Mouse (Mus musculus): ENCODE data around the gene AC129217.1. TPM values are rescaled to one million over a fixed set of nuclear protein-coding genes. Genes with fewer than 3 reads are reported as not detected.
"Not testable (repeated sequence)": the region's sequence is repeated elsewhere in the genome, so short reads cannot be mapped to it uniquely, and the experiment has no call there.

Gene AC129217.1
- polyA plus RNA-seq, 1 experiment: not detected

DNA sequence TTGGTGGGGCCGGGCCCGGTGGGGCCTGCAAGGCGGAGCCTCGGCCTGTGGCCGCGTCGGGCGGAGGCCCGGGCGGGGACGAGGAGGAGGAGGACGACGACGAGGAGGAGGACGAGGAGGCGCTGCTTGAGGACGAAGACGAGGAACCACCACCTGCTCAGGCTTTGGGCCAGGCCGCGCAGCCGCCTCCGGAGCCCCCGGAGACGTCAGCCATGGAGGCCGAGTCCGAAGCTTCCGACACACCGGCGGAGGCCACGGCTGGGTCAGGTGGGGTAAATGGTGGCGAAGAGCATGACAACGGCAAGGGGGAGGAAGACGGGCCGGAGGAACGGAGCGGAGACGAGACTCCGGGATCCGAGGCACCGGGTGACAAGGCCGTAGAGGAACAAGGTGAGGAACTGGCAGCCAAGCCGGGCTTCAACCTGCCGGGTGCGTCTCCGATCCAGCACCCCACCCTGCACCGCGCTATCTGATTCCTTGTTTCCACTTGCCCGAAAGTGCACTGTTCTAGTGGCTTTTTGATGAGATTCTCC, 9.1 kb upstream of the AC129217.1 start:
- DNase-seq: no peak

DNA sequence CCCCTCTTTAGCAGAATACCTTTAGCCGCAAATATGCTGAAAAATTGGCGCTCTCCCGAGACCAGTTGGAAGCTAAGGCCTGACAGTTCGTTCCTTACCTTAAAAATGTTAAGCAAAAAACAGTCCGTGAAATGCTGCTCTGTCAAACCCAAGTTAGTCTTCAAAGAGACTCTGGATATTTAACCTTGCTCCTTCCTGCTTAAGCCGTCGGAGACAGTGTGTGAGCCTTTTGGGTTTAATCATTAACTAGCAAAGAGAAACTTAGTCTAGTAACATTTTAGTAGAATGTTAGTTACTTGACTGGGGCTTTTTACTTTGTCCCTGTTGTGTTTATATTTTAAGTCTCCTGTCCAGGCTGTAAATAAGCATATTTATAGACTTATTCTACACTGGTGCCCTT, 8.4 kb upstream of the AC129217.1 start:
- 1% methylated on average over 7 of the region's 7 CpGs for WGBS
- TF ChIP-seq POLR2A (IDR thresholded peaks at IDR 0.05; ENCODE audit: borderline replicate concordance, extremely low read depth, low read depth, low read length) (no peak), CTCF (IDR thresholded peaks at IDR 0.05; ENCODE audit: insufficient read depth, low read length) (no peak)
- peaks cover 9% of the 10 kb centered on the region for H3K4me1 ChIP-seq (ENCODE audit: control insufficient read depth, insufficient read depth, low read length)
- peak overlapping the region; percentile 97 for H3K4me3 ChIP-seq (replicated peaks; ENCODE audit: extremely low read depth, low read depth, low read length)
- no peak for DNase-seq

More for the DNA sequence above, 9.1 kb upstream of the AC129217.1 start:
- no peak for TF ChIP-seq POLR2A (IDR thresholded peaks at IDR 0.05; ENCODE audit: borderline replicate concordance, extremely low read depth, low read depth, low read length)
- TF ChIP-seq CTCF (IDR thresholded peaks at IDR 0.05; ENCODE audit: insufficient read depth, low read length): no peak
- peak overlapping the region; percentile 97 for H3K4me3 ChIP-seq (replicated peaks; ENCODE audit: extremely low read depth, low read depth, low read length)
- under 1% methylated on average over 45 of the region's 48 CpGs for WGBS
- peaks cover 9% of the 10 kb centered on the region for H3K4me1 ChIP-seq (ENCODE audit: control insufficient read depth, insufficient read depth, low read length)

DNA sequence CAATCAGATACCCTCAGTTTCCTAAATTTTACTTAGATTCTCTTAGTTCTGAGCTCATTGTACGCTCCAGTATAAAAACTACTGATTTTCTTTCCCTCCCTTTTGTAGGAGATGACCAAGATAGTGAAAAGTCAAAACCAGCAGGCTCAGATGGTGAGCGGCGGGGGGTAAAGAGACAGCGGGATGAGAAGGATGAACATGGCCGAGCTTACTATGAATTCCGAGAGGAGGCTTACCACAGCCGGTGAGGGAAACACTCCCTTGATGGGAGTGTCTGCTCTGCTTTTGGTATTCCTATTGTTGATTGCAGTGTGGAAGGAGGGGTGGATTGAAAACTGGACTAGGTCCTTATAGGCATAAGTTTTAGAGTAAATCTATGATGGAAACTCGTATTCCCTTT, 6.9 kb upstream of the AC129217.1 start:
- H3K4me3 ChIP-seq (replicated peaks; ENCODE audit: extremely low read depth, low read depth, low read length): no peak overlapping the region
- TF ChIP-seq CTCF (IDR thresholded peaks at IDR 0.05; ENCODE audit: insufficient read depth, low read length): no peak
- no peak for TF ChIP-seq POLR2A (IDR thresholded peaks at IDR 0.05; ENCODE audit: borderline replicate concordance, extremely low read depth, low read depth, low read length)
- H3K4me1 ChIP-seq (ENCODE audit: control insufficient read depth, insufficient read depth, low read length): peaks cover 9% of the 10 kb centered on the region
- no peak for DNase-seq
- 52% methylated on average over 8 of the region's 8 CpGs for WGBS

DNA sequence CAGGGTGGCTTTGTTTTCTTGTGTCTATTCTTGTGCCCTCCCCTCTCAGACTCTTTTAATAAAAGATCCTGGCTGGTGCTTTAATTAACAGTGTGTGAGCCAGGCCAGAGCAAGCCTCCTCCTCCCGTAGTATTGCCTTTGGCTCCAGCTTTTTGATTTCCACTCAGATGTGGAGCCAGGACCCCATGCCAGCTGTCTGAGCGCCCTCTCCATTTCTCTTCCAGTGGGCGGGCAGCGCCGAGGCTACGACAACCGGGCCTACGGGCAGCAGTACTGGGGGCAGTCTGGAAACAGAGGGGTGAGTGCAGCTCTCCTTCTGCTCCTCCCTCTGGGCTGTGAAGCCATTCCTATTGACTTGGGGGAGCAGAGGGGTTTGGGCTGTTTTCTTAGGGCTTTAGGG, 1.1 kb downstream of the AC129217.1 start:
- no peak for TF ChIP-seq POLR2A (IDR thresholded peaks at IDR 0.05; ENCODE audit: borderline replicate concordance, extremely low read depth, low read depth, low read length)
- TF ChIP-seq CTCF (IDR thresholded peaks at IDR 0.05; ENCODE audit: insufficient read depth, low read length): no peak
- WGBS: 88% methylated on average over 8 of the region's 8 CpGs
- no peak overlapping the region for H3K4me3 ChIP-seq (replicated peaks; ENCODE audit: extremely low read depth, low read depth, low read length)
- no peak for DNase-seq
- H3K4me1 ChIP-seq (ENCODE audit: control insufficient read depth, insufficient read depth, low read length): no peaks in the 10 kb centered on the region

DNA sequence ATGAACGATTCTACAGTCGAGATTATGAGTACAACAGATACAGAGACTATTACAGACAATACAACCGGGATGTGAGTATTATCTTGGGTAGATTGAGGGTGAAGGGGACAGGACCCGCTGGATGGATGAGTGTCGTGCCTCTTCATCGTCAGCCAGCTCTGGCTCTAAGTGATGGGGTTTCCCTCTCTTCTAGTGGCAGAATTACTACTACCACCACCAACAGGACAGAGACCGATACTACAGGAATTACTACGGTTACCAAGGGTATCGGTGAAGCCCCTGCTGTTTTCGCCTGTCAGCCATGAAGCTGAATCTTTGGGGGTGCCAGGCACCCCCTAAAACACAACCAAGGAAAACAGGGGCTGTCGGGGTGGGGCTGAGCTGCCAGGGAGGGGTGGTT, 1.7 kb downstream of the AC129217.1 start:
- no peak for TF ChIP-seq POLR2A (IDR thresholded peaks at IDR 0.05; ENCODE audit: borderline replicate concordance, extremely low read depth, low read depth, low read length)
- no peak for TF ChIP-seq CTCF (IDR thresholded peaks at IDR 0.05; ENCODE audit: insufficient read depth, low read length)
- no peak for DNase-seq
- Histone ChIP-seq H3K4me3 (replicated peaks; ENCODE audit: extremely low read depth, low read depth, low read length) (no peak overlapping the region), H3K4me1 (ENCODE audit: control insufficient read depth, insufficient read depth, low read length) (no peaks in the 10 kb centered on the region)
- WGBS: 83% methylated on average over 11 of the region's 11 CpGs

DNA sequence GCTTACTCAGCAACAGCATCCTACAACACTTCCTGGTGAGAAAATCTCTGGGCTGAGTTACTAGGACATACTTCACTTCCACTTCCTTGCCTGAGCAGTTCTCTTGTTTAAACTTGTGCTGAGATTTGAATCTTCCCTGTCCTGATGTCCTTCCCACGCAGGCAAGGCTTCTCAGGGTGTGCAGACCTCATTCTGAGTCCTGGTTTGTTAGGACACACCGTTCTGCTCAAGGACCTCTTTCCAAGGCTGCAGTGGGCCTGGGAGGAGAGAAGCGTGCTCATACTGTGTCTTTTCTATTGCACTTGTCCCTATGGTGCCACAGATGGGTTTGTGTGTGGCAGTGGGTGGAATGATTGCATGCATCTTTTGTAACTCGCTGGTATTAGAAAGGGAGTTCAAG, 3.4 kb downstream of the AC129217.1 start:
- 81% methylated on average over 4 of the region's 4 CpGs for WGBS
- no peak for DNase-seq
- TF ChIP-seq CTCF (IDR thresholded peaks at IDR 0.05; ENCODE audit: insufficient read depth, low read length) (no peak), POLR2A (IDR thresholded peaks at IDR 0.05; ENCODE audit: borderline replicate concordance, extremely low read depth, low read depth, low read length) (no peak)
- Histone ChIP-seq H3K4me1 (ENCODE audit: control insufficient read depth, insufficient read depth, low read length) (peaks cover under 1% of the 10 kb centered on the region; the same call in 1 of the 2 replicates), H3K4me3 (replicated peaks; ENCODE audit: extremely low read depth, low read depth, low read length) (no peak overlapping the region)

DNA sequence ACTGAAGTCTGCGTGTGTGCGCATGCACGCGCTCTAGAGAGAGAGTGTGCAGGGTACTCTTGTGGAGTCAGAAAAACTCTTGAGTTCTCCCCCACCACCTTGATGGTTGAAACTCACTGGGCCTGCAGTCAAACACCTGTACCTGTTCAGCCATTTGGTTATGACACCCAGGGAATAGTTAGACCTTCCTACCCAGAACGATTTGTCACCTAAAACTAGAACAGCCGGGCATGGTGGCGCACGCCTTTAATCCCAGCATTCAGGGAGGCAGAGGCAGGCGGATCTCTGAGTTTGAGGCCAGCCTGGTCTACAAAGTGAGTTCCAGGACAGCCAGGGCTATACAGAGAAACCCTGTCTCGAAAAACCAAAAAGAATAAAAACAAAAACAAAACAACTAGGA, 6.8 kb downstream of the AC129217.1 start:
- not testable (repeated sequence) for H3K4me1 ChIP-seq (ENCODE audit: control insufficient read depth, insufficient read depth, low read length); DNase-seq; H3K4me3 ChIP-seq (replicated peaks; ENCODE audit: extremely low read depth, low read depth, low read length)
- 96% methylated on average over 10 of the region's 10 CpGs for WGBS

DNA sequence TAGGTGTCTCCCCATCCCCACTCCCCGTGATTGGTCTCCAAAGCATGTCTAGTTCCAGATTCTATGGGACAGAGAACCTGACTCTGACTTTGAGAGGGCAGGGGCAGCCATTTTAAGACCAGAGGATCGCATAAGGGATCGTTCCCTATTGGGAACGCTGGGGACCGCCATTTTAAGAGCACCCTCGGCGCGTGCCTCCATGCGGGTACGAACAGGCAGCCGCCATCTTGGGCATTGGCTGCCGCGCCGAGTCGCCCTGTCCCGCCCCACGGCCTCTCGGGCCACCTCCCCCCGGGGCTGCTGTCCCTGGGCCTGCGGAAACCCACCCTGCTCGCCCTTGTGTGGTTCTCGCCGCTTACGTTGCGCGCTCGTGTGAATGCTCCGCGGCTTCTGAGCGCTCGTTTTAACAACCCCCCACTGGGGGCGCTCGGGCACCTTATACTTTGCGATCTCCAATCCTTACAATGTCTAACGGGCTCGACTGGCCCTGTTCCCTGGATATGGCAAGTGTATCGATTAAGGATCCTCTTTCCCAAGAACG, 7.7 kb downstream of the AC129217.1 start, which contains the start of gene Bscl2:
Bscl2 (plus strand) TSS at position 217 of the 541 bp plus-strand sequence.
- Histone ChIP-seq H3K4me1 (ENCODE audit: control insufficient read depth, insufficient read depth, low read length) (peaks cover 8% of the 10 kb centered on the region; the same call in 1 of the 2 replicates), H3K4me3 (replicated peaks; ENCODE audit: extremely low read depth, low read depth, low read length) (peak within 1 kb of the TSS; percentile 72)
- peak; percentile 86 for DNase-seq
- under 1% methylated on average over 38 of the region's 38 CpGs for WGBS
- TF ChIP-seq POLR2A (IDR thresholded peaks at IDR 0.05; ENCODE audit: borderline replicate concordance, extremely low read depth, low read depth, low read length) (peak; percentile 69), CTCF (IDR thresholded peaks at IDR 0.05; ENCODE audit: insufficient read depth, low read length) (peak; percentile 32; the same call in 1 of the 2 replicates)

DNA sequence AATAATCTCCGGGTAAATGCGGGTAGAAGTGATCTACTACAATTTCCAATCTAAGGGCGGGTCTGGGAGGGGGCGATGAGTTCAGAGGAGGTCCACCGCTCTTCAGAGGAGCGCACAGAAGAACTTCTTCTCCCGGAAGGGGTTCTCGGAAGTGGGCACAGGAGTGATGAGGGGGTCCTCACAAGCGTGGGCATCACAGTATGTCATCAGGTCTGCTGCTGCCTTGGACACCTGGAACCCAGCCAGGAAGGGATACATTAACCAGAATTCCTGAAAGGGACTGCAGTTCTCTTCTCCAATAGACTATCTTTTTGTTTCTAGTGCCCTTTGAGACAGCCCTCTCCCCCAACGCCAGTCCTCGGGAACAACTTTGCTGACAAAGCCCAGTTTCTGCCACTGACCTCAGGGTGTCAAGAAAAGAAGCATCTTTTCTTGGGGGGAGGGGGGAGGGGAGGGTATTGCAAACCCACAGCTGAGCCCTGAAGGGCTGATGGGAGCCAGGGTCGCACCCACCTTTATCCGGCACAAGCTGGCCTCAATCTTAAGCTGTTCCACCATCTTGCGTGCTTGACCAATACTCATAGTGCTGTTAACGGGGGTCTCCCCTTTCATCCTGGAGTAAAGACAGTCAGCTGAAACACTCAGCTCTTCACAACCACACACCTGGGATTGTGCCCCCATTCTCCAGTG, 8.6 kb downstream of the AC129217.1 start:
- DNase-seq: no peak
- Histone ChIP-seq H3K4me3 (replicated peaks; ENCODE audit: extremely low read depth, low read depth, low read length) (peak overlapping the region; percentile 72), H3K4me1 (ENCODE audit: control insufficient read depth, insufficient read depth, low read length) (peaks cover 8% of the 10 kb centered on the region; the same call in 1 of the 2 replicates)
- TF ChIP-seq POLR2A (IDR thresholded peaks at IDR 0.05; ENCODE audit: borderline replicate concordance, extremely low read depth, low read depth, low read length): no peak
- no peak for TF ChIP-seq CTCF (IDR thresholded peaks at IDR 0.05; ENCODE audit: insufficient read depth, low read length)
- WGBS: 20% methylated on average over 15 of the region's 15 CpGs
